Mouse (Mus musculus) colon, adult 2 months (tissue): Measurements from ENCODE around the gene Il6ra. TPM values are rescaled to one million over a fixed set of nuclear protein-coding genes. Genes with fewer than 3 reads are reported as not detected.

ENCODE experiments used
- polyA plus RNA-seq: library from polyadenylated mRNA; depleted of rRNA; stranded (reverse); fragments of >200 nt; gene quantifications from 2 replicates; pipeline ENCODE4 v1.2.3, GENCODE M21; 2012; rRNA removed

The Il6ra gene
- 6.9 and 7.0 TPM in 2 replicates for polyA plus RNA-seq

DNA sequence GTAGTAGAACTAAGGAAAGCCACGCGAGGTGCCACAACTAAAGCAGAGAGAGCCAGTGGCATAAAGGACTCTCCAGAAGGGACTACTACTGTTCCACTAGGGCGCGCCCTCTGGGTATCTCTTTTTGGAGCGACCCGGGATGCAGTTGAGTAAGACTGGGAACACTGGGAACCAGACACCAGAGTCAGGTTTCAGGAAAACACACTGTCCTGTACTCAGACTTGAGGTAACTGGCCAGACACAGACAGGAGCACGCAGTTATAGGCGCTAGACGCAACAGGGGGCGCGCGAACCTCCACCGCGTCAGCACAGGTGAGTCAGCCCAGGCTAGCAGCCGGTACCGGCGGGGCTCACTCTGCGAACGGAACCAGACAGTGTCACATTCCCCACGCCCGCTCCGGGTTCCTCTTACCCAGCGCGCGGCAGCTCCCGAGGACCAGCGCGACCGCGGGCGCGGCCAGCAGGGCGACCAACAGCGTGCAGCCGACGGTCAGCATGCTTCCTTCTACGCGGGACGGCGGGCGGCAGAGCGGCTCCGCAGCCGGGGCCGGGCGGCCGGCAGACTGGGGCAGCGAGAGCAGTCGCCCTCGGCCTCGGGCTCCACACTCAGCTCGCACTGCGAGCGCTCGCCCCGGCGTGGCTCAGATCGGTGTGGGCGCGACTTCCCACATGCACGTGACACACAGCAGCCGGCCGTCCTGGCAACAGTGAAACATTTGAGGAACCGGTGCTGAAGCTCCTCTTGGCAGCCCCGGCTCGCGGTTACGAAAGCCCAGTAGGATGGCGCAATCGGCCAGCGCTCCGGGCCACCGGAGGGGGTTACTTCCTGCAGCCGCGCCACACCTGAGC, at the start of gene Il6ra:
Gene Il6ra (minus strand): TSS at position 654 of the 849 bp plus-strand sequence.

GRCm38 (mm10) chr3:89830815-89831591, 82.0 kb downstream of the Il6ra start, which contains the start of gene She:
TSS of gene She (plus strand) at chr3:89831370.

Other genes starting within 250 kb of the Il6ra start
- gene Adar, start 198.2 kb downstream of the Il6ra start, polyA plus RNA-seq, result 27.5 and 28.8 TPM in 2 replicates
- gene Chrnb2, start 148.6 kb downstream of the Il6ra start, polyA plus RNA-seq, result 1.6 and 1.8 TPM in 2 replicates
- 22.5 and 25.7 TPM in 2 replicates for gene Ube2q1, start 139.6 kb downstream of the Il6ra start, polyA plus RNA-seq
- 1.3 and 1.4 TPM in 2 replicates for gene She, start 81.8 kb downstream of the Il6ra start, polyA plus RNA-seq
- gene Atp8b2, start 50.3 kb upstream of the Il6ra start, polyA plus RNA-seq, result 16.1 and 22.6 TPM in 2 replicates
- 18.0 and 23.4 TPM in 2 replicates for gene Hax1, start 85.6 kb upstream of the Il6ra start, polyA plus RNA-seq
- 16.8 and 21.8 TPM in 2 replicates for gene 4933434E20Rik, start 138.4 kb upstream of the Il6ra start, polyA plus RNA-seq
- 64.1 and 73.2 TPM in 2 replicates for gene Ubap2l, start 139.4 kb upstream of the Il6ra start, polyA plus RNA-seq
- gene Tpm3, start 159.5 kb upstream of the Il6ra start, polyA plus RNA-seq, result 88.0 and 102 TPM in 2 replicates
- 0.16 and 0.33 TPM in 2 replicates for gene Nup210l, start 190.9 kb upstream of the Il6ra start, polyA plus RNA-seq